Mouse (Mus musculus) spleen, adult 18-20 months (tissue): ENCODE measurements around the gene Dnah8.

ENCODE experiments used
- DNase-seq, 2 experiments: peaks; one replicate each; pipeline ENCODE4 v3.0.0; 2022; ENCODE audit warnings: mixed read lengths in 2 of 2

The Dnah8 gene

DNA sequence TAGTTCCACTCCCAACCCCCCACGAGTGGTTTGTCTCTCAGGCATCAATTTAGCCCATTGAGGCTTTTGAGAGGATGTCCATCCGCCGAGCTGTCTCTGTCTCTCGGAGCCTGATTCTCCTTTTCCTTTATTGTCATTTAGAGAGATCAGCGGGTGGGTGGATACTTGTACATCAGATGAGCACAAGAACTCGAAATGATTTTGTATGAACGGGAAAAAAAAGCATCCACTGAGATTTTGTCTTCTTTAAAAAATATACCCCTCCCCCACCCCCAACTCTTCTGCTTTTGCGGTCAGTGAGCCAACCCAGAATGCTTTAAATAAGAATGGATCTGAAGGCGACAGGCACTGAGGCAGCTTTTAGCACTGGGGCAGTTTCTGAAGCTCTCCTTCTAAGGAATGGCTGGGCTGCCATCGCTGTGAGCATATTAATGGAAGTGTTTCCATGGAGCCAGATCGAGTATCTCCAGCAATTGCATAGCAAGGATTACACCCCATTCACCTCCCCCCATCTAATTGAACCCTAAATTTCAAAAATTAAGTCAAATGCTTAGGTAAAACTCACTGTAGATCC lies 201.7 kb downstream of the Dnah8 start:
- no peak for DNase-seq

DNA sequence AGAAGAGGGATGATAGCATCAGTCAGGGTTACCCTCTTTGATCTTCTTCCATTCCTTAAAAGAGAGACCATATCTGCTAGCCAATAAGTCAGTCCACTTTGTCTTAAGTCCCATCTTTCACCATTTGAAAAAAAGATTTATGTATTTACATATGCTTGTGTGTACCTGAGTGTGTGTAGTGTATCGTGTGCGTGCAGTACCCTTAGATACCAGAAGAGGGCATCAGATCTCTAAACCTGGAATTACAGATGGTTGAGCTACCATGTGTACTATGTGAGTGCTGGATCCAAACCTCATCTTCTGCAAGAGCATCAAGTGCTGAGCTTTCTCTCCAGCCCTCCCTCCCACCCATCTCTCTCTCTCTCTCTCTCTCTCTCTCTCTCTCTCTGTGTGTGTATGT lies 207.0 kb downstream of the Dnah8 start:
- DNase-seq = no peak

DNA sequence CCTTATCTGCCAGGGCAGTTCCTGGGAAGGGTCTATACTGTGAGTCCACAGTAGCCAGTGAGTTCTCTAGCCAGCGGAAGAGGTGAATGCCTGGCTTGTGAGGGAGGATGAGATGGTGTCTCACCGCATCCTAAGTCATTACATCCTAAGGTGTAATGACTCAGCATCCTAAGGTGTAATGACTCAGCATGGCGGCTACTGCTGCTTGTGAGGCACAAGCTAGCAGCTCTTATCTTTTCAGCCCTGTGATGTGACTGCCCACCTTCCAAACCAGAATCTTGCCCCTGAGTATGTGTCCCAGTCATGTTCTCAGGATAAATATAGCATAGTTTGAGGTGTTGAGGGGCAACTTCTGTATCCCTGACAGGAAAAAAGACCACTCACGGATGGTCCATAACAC lies 211.3 kb downstream of the Dnah8 start:
- no peak for DNase-seq

DNA sequence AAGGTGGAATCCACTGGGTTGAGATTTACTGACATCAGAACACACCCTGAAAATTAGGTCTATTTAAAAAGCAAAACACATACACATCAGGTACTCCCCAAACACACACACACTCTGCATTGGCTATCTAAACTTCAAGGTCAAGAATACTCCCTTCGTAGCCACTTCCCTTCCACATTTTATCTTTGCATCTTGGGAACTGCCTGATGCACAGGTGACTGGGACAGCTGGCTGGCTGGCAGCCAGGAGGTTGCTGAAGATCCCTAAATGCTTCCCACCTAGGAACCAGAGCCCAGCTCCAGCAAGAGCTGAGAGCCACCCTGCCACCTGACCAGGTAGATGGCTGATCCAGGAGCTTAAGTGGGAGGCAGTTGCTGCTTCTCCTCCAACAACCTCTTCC lies 212.9 kb downstream of the Dnah8 start:
- DNase-seq = no peak

DNA sequence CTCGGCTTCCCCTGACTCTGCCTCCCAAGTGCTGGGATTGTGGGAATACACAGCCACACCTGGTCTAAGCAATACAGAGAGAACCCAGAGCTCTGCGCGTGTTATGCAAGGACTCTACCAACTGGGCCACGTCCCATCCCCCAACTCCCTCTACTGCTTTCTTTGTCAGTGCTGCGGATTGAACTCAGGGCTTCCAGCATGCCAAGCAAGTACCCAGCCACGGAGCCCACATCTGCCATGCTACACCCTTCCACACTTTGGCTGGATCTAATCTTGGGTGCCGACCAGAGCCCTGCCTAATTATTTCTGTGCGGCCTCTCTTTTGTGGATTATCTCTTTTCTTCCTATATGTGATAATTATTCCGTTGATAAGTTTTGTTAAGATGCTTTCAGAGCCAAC lies 215.9 kb downstream of the Dnah8 start:
- no peak for DNase-seq

DNA sequence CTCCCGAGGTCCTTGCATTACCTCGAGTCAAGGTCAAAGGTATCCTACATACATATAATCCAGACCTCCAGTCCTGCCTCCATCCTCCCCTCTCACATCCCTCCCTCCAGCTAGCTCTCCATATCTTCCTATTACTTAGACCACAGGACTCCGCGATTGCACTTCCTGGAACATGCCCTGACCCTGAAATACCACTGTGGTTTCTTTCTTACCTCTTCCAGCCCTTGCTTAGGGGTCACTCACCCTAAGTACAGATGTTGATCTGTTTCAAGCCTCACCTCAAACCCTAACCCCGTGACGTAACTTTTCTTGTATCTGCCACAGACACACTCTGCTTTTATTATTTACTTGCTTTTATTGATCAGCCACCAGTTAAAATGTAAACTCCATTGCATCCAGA lies 218.2 kb downstream of the Dnah8 start:
- no peak for DNase-seq

DNA sequence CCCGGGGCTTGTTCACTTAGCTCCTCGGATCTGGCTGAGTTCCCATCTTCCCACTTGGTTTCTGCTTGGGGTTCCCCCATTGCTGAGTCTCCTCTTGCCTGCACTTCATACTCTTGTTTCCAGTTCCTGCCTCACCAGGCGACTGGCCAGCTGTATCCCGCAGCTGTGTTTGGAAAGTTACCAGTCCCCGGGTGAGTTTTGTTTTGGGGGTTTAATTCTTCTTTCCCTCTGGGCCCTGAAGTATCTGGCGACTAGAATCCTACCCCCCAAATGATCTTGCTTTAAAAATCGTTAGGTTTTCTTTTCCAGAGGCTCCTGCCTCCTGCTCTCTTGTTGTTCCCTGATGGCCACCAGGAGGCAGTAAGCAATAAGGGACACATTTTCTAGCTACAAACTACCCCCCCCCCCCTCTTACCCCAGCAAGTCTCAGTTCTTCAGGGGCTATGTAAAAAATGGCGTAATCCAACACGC lies 220.2 kb downstream of the Dnah8 start:
- DNase-seq = no peak

DNA sequence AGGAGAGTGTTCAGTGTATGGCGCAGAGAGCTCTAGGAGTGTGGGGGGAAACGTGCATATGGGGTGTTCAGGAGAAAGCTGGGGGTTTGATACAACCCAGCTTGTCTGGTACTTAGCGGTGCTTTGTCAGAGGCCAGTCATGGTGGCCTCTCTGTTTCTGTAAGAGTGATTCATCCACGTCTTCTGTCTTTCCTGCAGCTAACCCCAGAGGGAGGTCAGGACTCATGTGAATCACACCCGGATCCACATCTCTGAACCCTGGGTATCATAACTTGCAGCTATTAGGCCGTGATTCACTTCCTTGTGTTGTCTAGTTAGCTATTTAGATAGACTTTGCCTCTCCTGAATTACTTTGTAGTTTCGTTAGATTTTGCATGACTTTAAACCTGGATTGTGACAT lies 223.3 kb downstream of the Dnah8 start:
- no peak for DNase-seq

DNA sequence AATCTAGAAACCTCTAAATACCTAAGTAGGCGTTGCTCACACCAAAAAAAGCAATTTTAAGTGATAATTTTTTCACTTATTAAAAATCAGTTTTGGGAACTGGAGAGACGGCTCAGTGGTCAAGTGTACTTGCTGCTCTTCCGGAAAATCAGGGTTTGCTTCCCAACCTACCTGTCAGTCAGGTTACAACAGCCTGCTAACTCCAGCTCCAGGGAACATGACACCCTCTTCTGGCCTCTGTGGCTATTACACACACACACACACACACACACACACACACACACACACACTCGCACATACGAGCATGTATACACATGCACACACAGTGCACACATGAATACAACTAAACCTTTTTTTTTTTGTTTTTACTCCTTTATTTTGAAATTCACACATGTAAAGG lies 223.9 kb downstream of the Dnah8 start:
- no peak for DNase-seq

DNA sequence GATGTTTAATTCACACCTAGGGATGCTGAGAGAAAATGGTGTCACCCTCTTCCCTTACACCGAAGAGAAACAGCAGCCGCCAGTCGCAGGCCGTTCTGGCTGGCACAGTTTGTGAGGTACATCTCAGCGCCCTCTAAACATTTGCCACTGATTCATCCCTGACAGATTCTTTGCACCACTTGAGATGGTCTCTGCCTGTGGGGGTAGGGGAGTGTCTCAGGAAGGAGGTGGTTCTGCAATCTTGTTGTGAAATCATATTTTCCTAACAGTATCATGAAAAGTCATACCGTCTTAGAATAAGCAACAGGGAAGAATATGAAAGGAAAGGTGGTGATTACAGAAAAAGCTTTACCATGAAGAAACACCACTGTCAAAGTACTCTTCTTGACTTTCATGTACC lies 224.7 kb downstream of the Dnah8 start:
- no peak for DNase-seq

DNA sequence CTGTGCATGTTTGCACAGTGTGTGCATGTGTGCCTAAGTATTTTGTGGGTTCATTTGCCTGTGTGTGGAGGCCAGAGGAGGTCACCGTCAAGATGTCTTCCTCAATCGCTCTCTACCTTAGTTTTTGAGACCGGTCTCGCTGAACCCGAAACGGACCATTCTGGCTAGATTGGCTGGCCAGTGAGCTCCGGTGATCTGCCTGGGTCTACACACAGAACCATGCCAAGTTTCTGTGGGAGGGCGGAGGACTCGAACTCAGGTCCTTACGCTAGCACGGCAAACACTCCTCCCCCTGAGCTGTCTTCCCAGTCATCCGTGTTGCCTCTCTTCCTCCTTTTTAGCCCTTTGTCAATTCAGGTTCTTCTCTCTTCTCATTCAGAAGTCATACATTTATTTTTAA lies 225.7 kb downstream of the Dnah8 start:
- no peak for DNase-seq

DNA sequence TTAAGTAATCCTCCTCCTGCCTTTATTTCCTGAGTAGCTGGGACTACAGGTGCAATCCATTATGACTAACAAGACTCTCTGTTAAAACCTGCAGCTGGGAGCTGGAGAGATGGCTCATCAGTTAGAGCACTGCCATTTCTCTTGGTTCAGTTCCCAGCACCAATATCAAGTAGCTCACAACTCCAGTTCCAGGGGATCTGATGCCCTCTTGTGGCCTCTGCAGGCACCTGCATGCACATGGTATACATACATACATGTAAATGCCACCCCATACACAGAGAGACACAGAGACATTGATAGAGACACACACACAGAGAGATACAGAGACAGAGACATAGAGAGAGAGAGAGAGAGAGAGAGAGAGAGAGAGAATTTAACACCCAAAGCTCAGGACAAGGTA lies 228.2 kb downstream of the Dnah8 start:
- DNase-seq = no peak

DNA sequence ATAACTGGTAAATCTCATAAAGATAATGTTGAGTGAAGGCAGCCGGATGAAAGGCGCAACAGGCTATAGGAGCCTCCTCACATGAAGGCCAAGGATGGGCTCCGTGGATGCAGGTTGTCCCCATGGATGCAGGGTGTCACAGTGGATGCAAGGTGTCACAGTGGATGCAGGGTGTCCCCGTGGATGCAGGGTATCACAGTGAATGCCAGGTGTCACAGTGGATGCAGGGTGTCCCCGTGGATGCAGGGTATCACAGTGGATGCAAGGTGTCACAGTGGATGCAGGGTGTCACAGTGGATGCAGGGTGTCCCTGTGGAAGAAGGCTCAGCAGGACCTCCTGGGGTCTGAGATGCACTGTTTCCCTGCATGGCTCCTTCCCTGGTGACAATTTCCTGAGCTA lies 233.2 kb downstream of the Dnah8 start:
- DNase-seq = no peak

DNA sequence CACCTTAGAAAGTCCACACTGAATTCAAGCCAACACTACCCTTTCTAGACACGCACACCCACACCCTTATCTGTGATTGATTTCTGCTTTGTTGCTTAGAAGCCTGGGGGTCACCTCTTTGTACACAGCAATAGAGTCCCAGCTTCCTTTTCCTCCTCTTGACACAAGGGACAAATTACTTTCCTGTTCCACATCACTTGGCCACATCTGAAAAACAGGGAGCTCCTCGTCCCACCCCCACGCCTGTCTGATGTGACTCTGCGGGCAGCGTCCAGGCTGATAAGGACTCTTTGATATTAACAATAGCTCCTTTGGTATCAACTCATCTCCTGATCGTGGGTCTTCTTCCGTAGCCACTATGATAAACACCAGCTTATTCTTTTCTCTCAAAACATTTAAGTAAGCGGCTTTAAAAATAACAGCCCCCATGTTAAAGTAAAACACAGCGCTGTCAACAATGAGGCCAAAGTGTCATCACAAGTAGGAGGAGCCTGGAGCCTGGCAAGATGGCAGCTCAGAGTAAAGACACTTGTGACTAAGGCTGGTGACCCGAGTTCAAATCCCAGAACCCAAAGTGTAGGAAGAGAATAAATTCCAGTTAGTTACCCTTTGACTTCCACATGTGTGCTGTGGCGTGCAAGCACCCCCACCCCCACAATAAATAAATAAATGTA lies 234.6 kb downstream of the Dnah8 start:
- no peak for DNase-seq

DNA sequence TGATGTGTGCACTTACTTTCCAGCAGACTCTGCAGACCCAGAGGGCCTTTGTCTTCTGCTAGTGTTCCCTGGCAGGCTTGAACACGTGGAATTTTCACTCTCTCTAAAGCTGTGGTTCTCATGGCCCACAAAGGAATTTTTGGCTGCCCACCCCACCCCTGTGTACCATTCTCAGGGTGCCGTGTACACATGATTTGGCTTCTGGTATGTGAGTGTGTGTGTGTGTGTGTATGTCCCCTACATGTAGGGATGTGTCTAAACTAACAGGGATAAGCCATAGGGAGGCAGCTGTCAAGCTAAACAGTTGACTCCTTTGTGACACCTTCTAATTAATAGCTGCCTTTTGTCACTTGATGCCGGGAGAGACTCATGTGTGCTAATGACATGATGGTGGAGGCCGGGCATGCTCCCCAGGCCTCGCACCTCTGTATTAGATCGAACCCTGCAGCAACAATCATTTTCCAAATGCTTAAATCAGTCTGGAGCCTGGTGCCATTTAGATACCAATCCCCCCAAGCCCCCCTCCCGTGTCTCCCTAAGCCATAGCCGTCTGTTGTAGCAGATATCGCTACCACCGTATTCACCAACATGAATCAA lies 235.9 kb downstream of the Dnah8 start:
- DNase-seq = no peak

DNA sequence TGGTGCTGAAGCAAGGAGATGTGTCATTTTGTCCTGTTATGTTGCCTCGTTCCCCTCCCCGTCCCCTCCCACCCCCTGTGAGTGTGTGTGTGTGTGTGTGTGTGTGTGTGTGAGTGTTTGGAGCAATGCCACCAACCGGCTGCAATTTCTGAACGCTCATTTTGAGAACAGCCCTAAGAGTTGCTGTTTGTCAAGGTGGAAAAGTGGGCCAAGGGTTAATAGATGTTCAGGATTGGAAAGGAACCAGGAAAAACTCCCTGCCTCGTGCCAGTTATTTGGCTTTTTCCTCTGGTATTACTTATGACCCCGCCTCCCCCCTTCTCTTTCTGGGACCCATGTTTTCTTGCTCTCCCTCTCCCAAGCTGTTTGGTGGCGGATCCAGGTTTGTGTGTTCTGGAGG lies 236.5 kb downstream of the Dnah8 start:
- no peak for DNase-seq

DNA sequence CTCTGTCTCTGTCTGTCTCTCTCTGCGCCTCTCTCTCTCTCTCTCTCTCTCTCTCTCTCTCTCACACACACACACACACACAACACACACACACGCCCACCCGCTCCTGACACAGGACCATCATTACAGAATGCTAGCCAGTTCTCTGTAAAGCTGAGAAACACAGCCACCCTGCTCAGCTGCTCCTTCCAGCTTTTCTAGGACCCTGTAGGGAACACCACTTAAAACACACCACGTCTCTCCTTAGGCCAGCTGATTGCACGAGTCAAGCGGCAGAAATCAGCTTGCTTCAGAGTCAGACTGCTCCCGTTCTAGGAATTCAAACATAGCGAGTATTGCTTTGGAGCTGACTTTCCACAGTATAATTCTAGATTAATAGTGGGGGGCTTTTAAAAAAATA lies 242.1 kb downstream of the Dnah8 start:
- no peak for DNase-seq

DNA sequence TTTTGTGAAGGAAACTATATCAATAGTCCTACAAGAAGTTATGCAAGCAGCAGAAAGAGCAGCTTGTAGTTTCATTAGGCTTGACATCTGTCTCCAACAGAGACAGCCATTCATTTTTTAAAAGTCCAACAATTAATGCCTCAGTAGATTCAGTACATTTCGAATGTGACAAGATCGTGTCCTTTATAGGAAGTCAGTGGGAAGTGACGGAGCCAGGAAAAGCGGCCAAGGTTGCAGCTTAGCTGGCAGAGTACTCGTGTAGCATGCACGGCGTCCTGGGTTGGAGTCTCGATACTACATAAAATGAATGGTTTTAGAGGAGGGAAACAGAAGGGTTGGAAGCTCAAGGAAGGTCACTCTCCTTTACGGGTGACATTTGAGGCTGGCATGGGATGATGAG lies 242.8 kb downstream of the Dnah8 start:
- DNase-seq = no peak

DNA sequence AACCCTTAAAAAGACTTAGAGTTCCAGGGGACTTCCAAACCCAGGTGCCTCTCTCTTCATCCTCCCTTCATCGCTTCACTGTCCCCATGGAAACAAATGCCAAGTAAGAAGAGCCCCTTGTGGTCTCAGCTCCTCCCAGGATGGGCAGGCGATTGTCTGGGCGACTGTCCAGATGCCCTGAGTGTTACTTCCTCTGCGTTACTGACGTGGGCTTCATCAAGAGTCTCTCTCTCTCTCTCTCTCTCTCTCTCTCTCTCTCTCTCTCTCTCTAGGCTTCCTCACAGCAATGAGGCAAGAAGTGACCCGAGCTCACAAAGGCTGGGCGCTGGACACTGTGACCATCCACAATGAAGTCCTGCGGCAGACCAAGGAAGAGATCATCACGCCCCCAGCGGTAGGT lies 246.9 kb downstream of the Dnah8 start:
- DNase-seq = no peak

DNA sequence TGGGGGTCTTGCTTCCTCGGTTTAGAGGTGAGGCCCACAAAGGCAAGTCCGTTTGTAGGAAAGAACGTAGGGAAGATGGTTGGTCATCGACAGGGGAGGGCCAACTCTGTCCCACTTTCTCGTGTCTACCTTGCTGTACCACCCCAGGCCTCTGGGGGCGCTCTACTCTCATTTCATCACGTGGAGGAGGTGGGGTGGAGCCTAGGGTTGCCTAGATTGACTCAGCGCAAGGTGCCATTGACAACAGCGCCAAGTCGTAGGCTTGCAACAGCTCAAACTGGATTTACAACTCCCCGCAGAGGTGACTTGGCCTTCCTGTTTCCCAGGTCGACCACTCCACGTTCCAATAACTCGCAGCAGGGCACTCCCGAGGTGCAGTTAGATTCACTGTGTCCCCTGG lies 250.1 kb downstream of the Dnah8 start:
- DNase-seq = no peak

DNA sequence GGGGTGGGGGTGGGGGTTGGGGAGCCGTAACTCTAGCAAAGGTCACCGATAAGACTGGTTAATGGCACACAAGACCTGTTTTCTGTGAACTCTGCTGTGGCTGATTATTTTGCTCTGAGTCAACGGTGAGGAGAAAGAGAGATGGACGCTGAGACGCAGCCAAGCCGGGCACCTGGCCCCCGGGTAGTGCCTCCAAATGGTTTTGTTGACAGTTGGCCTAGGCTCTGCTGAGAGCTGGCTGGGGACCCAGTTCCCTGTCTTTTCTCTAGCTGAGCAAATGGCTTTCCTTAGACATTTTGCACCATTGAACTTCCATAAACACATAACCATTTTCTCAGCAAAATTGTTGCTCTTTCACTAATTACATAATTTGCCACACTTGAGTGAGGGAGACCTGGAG lies 253.3 kb downstream of the Dnah8 start:
- no peak for DNase-seq

DNA sequence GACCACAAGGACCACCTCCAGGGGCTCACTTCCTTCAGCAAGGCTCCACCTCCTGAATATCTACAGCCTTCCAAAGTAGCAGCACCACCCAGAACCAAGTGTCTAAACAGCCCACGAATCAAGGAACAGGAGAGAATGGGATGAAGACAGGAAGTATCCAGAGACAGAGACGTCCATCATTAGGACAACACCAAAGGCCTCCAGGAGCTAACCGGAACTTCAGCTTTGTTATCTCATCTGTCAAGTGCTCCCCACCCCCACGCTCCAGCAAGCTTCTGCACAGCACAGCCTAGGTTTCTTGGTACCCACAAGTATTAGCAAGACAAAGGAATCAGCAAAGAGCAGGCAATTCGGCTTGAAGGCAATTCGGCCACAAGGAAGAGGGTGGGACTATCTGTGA lies 254.5 kb downstream of the Dnah8 start:
- DNase-seq = no peak

DNA sequence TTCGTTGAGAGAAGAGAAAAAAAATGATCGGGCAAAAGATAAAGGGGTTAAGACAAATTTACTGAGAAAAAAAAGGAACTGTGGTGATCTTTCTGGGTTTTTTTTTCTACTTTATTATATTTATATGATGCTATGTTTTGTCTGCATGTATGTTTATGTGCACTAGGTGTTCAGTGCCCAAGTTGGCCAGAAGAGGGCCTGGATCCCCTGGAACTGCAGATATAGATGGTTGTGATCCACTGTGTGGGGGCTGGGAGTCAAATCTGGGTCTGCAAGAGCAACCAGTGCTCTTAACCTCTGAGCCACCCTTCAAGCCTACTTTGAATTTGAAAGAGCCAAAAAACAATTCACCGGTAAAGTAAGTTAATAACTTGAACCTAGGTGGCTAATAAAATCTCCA lies 256.2 kb downstream of the Dnah8 start:
- DNase-seq = no peak

DNA sequence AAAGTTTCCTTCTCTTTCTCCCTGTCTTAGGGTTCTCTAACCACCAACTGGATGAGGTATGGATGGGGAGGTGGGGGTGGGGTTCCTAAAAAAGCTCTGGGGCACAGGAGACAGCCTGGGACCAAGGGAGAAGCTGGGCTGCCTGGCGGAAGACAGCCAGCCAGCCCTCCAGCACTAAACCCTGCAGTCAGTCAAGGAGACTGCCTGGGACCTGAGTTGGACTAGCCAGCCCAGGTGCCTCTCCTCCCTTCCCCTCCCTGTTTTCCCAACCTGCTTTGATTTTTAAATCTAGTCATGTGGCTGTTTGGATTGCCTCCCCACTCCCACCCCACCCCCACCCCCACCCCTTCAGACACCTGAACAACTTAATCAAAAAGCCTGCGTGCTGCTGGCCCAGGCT lies 256.8 kb downstream of the Dnah8 start:
- DNase-seq = no peak

DNA sequence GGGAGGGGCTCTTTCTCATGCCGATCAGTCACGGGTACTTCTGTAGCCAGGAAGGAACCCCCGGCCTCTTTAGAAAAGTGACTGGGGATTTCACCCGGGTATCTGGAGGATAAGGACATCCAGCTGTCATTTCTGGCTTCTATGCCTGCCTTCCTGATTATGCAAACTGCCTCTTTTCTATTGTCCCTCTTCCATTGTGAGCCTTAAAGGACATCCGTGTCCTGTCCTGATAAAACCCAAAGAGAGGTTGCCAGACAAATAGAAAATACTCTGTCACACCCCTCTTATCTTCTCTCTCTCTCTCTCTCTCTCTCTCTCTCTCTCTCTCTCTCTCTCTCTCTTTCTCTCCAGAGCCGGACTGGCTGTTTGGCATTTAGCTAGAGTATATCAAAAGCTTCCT lies 258.1 kb downstream of the Dnah8 start:
- no peak for DNase-seq
